Mouse (Mus musculus) limb, embryonic 11.5 days (tissue): Measurements from ENCODE around the gene Popdc3. TPM values are rescaled to one million over a fixed set of nuclear protein-coding genes. Genes with fewer than 3 reads are reported as not detected.

Experiments used
- ATAC-seq: fragments of 200-750 bp; cut with Nextera tagmentation; 2 replicates; pipeline ENCODE4 v1.8.0; 2017; ENCODE audit warnings: low read depth; ENCODE audit not compliant: insufficient number of reproducible peaks, low FRiP score, low TSS enrichment
- DNase-seq: peaks from one replicate; pipeline ENCODE4 v3.0.0-alpha.2; 2015; ENCODE audit warnings: low spot score
- H3K27ac ChIP-seq: fragments of 300-500 bp; sonication (generic); replicated peaks from 2 replicates; pipeline ENCODE4 v1.5.1; 2014; ENCODE audit warnings: low read depth, mild to moderate bottlenecking, low read length
- H3K27me3 ChIP-seq: fragments of 300-500 bp; sonication (generic); 2 replicates; pipeline ENCODE4 v1.6.1; 2014; ENCODE audit warnings: mild to moderate bottlenecking, low read length, mixed read lengths; ENCODE audit not compliant: control insufficient read depth, insufficient read depth
- H3K36me3 ChIP-seq: fragments of 300-500 bp; sonication (generic); 2 replicates; pipeline ENCODE4 v1.6.1; 2014; ENCODE audit warnings: mild to moderate bottlenecking, low read length, moderate library complexity, mixed read lengths; ENCODE audit not compliant: control insufficient read depth, insufficient read depth
- H3K4me1 ChIP-seq: fragments of 300-500 bp; sonication (generic); 2 replicates; pipeline ENCODE4 v1.6.1; 2014; ENCODE audit warnings: low read length, mixed read lengths; ENCODE audit not compliant: control insufficient read depth, insufficient read depth
- H3K4me2 ChIP-seq: fragments of 300-500 bp; sonication (generic); 2 replicates; pipeline ENCODE4 v1.6.1; 2014; ENCODE audit warnings: low read depth, mild to moderate bottlenecking, moderate library complexity; ENCODE audit not compliant: severe bottlenecking
- H3K4me3 ChIP-seq: fragments of 300-500 bp; sonication (generic); 2 replicates; pipeline ENCODE4 v1.5.1; 2014; ENCODE audit warnings: low read depth, low read length
- H3K9ac ChIP-seq: fragments of 300-500 bp; sonication (generic); 2 replicates; pipeline ENCODE4 v1.6.1; 2014; ENCODE audit warnings: mild to moderate bottlenecking, low read length
- H3K9me3 ChIP-seq: fragments of 300-500 bp; sonication (generic); 2 replicates; pipeline ENCODE4 v1.6.1; 2016; ENCODE audit warnings: low read length; ENCODE audit not compliant: control insufficient read depth
- WGBS: fragments of 180-500 bp; shearing (Covaris S2); extraction: QIAGEN DNeasy Blood & Tissue Kit; methylation state at CpG from one replicate; pipeline ENCODE4 v1.1.7; 2014; 5-methylcytosine and 5-hydroxymethylcytosine counted together
- polyA plus RNA-seq: library from polyadenylated mRNA; unstranded; fragments of >200 nt; fragmentation: Nextera tagmentation; extraction: Ambion mirVana; gene quantifications from 2 replicates; pipeline ENCODE4 v1.2.1, GENCODE M21; 2014

The Popdc3 gene
- polyA plus RNA-seq, 1 experiment from 2014 or later = 2.2 TPM

- Histone ChIP-seq H3K36me3 (no peaks in the 10 kb centered on the region; the same call in 1 of the 2 replicates), H3K4me3 (no peak overlapping the region), H3K9ac (no peak overlapping the region), H3K4me2 (no peak overlapping the region), H3K4me1 (peaks cover 9% of the 10 kb centered on the region), H3K9me3 (no peaks in the 10 kb centered on the region), H3K27ac (no peak overlapping the region), H3K27me3 (no peaks in the 10 kb centered on the region)
- WGBS = 96% methylated on average over 6 of the region's 6 CpGs
- ATAC-seq (no peak), DNase-seq (no peak)
Measured at GRCm38 (mm10) chr10:45144038-45144817, 33.7 kb upstream of the Popdc3 start.

GRCm38 (mm10) chr10:45146821-45147220 lies 31.1 kb upstream of the Popdc3 start:
- no peak overlapping the region for H3K27ac ChIP-seq
- 47% methylated on average over 6 of the region's 6 CpGs for WGBS

GRCm38 (mm10) chr10:45151137-45151536 lies 26.8 kb upstream of the Popdc3 start:
- WGBS = 75% methylated on average over 5 of the region's 5 CpGs
- H3K4me3 ChIP-seq = no peak overlapping the region
- ATAC-seq (no peak), DNase-seq (no peak)
- no peak overlapping the region for H3K27ac ChIP-seq
- no peaks in the 10 kb centered on the region for H3K27me3 ChIP-seq
- no peak overlapping the region for H3K9ac ChIP-seq
- no peaks in the 10 kb centered on the region for H3K4me1 ChIP-seq
- no peak overlapping the region for H3K4me2 ChIP-seq
- H3K9me3 ChIP-seq = no peaks in the 10 kb centered on the region
- H3K36me3 ChIP-seq = peaks cover 27% of the 10 kb centered on the region

More at GRCm38 (mm10) chr10:45146821-45147220, 31.1 kb upstream of the Popdc3 start:
- ATAC-seq = no peak
- H3K9ac ChIP-seq = no peak overlapping the region
- no peaks in the 10 kb centered on the region for H3K9me3 ChIP-seq
- H3K4me3 ChIP-seq = no peak overlapping the region
- peaks cover 11% of the 10 kb centered on the region; the same call in 1 of the 2 replicates for H3K36me3 ChIP-seq
- no peaks in the 10 kb centered on the region for H3K4me1 ChIP-seq
- no peaks in the 10 kb centered on the region for H3K27me3 ChIP-seq
- H3K4me2 ChIP-seq = no peak overlapping the region
- no peak for DNase-seq

GRCm38 (mm10) chr10:45151771-45152692 lies 25.9 kb upstream of the Popdc3 start:
- H3K27me3 ChIP-seq = no peaks in the 10 kb centered on the region
- H3K27ac ChIP-seq = no peak overlapping the region
- H3K4me2 ChIP-seq = no peak overlapping the region
- no peak for ATAC-seq
- no peaks in the 10 kb centered on the region for H3K9me3 ChIP-seq
- no peak overlapping the region for H3K4me3 ChIP-seq
- 95% methylated on average over 12 of the region's 12 CpGs for whole genome bisulfite sequencing
- no peak for DNase-seq
- H3K36me3 ChIP-seq = peaks cover 29% of the 10 kb centered on the region
- no peaks in the 10 kb centered on the region for H3K4me1 ChIP-seq
- no peak overlapping the region for H3K9ac ChIP-seq

GRCm38 (mm10) chr10:45154557-45155060 lies 23.3 kb upstream of the Popdc3 start:
- Histone ChIP-seq H3K27me3 (no peaks in the 10 kb centered on the region), H3K9me3 (no peaks in the 10 kb centered on the region), H3K27ac (no peak overlapping the region), H3K4me3 (no peak overlapping the region), H3K9ac (no peak overlapping the region), H3K4me2 (no peak overlapping the region), H3K4me1 (no peaks in the 10 kb centered on the region), H3K36me3 (peaks cover 34% of the 10 kb centered on the region)
- DNase-seq = no peak
- no peak for ATAC-seq
- 93% methylated on average over 14 of the region's 14 CpGs for WGBS

- no peak for DNase-seq
- Histone ChIP-seq H3K9ac (no peak overlapping the region), H3K27ac (no peak overlapping the region), H3K4me1 (no peaks in the 10 kb centered on the region), H3K4me2 (no peak overlapping the region), H3K4me3 (no peak overlapping the region), H3K36me3 (no peaks in the 10 kb centered on the region), H3K9me3 (no peaks in the 10 kb centered on the region), H3K27me3 (no peaks in the 10 kb centered on the region)
- WGBS = 89% methylated on average over 8 of the region's 8 CpGs
- ATAC-seq = no peak
Measured at GRCm38 (mm10) chr10:45165851-45166250, 12.0 kb upstream of the Popdc3 start.

- Histone ChIP-seq H3K27me3 (no peaks in the 10 kb centered on the region), H3K9ac (no peak overlapping the region), H3K4me2 (no peak overlapping the region), H3K36me3 (no peaks in the 10 kb centered on the region), H3K4me3 (no peak overlapping the region), H3K4me1 (no peaks in the 10 kb centered on the region), H3K9me3 (no peaks in the 10 kb centered on the region), H3K27ac (no peak overlapping the region)
- 63% methylated on average over 8 of the region's 8 CpGs for WGBS
- ATAC-seq (no peak; the same call in 1 of the 2 replicates), DNase-seq (no peak)
Measured at GRCm38 (mm10) chr10:45173927-45174326, 4.0 kb upstream of the Popdc3 start.

GRCm38 (mm10) chr10:45174345-45174744 lies 3.6 kb upstream of the Popdc3 start:
- Histone ChIP-seq H3K4me2 (no peak overlapping the region), H3K27ac (no peak overlapping the region), H3K9ac (no peak overlapping the region), H3K36me3 (no peaks in the 10 kb centered on the region), H3K4me3 (no peak overlapping the region), H3K9me3 (no peaks in the 10 kb centered on the region), H3K4me1 (no peaks in the 10 kb centered on the region), H3K27me3 (no peaks in the 10 kb centered on the region)
- no peak for DNase-seq
- WGBS = 58% methylated on average over 3 of the region's 3 CpGs
- no peak for ATAC-seq
